Comparison of ENCODE assay signal across 14 mouse cellular contexts in genomic region chr11:21007222-21007621, GRCm38 (mm10).
"Had no signal": no experiment of that assay in that cellular context is flagged by ENCODE, and none has a peak within 500 bp of the region (broad histone marks: within the 10 kb centered on the region; RNA-seq: fewer than 3 reads in every experiment).

No protein-coding gene starts in this region.

- DNase-seq: lung, adult 18-20 months; lung, embryonic 14.5 days; lung, postnatal 10 days; lung, postnatal 4 days; midbrain, embryonic 14.5 days; retina, postnatal 1 day; right cerebral cortex, adult 18-20 months; right cerebral cortex, postnatal 25 days; right cerebral cortex, postnatal 4 days; spleen, adult 18-20 months; thymus, adult 18-20 months; thymus, postnatal 14 days; thymus, postnatal 36 days had no signal

- ATAC-seq: midbrain, embryonic 16.5 days had no signal
